Mouse (Mus musculus) left cerebral cortex, adult 9 months (tissue): Measurements from ENCODE around the gene Cmc4.

Experiments used
- DNase-seq, 2 experiments: peaks; one replicate each; pipeline ENCODE4 v3.0.0; 2022; ENCODE audit warnings: low spot score in 2 of 2

Gene Cmc4

GRCm38 (mm10) chrX:75415936-75416785 is at the start of gene Cmc4, which contains the start of the genes Mtcp1 and Brcc3:
TSS of gene Cmc4 (minus strand) at chrX:75416584.
TSS of gene Mtcp1 (minus strand) at chrX:75416588.
TSS of gene Brcc3 (plus strand) at chrX:75416628.
- peak; percentile 70 to 84 for DNase-seq

DNA sequence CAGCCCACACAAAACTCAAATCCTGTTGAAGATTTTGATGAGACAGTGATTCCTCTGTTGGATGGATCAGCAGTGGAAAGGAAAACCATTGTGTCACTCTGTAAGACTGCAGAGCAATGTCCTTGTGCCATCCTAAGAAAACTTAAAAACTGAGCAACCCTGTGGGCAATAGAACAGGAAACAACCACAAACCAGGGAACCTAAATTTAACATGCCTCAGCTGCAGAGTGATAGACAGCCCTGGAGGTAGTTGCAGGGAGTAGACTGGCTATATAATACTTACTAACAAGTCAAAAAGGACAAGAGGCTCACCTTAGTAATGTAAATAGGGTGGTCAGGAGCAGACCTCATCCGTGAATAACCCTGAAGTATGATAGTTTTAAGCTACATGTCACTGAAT is 38.2 kb upstream of the Cmc4 start:
- DNase-seq, result no peak

DNA sequence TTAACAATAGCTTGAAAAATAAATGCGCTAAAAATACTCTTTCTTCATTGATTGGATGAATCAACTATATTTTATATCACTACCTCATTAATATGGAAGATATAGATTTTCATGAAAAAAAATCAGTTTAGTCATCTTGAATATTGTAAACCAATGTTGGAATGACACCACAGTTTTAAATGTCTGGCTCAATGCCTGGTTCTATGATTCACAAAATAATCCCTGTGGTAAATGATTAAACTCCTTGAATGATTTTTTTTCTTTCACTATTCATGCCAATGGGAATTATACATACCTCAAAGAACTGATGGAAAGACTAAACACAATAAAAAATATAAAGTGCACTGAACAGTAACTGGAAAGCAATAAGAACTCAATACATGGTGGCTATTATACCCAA is 6.7 kb downstream of the Cmc4 start:
- no peak for DNase-seq

GRCm38 (mm10) chrX:75403350-75403749 is 13.0 kb downstream of the Cmc4 start:
- no peak for DNase-seq

- DNase-seq, result no peak
Measured at GRCm38 (mm10) chrX:75402668-75403067, 13.7 kb downstream of the Cmc4 start.

DNA sequence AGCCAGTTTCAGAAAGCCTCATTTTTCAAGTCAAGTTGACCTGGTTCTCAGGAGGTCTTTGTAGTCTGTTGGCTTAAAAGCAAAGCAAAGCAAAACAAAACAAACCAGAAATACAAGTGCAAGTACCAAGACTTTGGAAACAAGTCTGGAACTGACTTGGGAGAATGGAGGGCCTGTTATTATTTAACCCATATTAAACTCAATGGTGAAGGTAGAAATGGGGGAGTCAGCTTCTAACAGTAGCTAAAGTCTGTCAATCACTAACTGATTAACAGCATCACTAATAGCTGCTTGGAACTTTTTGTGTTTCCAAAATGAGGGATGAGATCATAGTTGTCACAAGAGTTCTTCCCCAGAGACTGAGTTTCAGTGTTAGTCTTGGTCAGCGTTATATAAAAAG is 16.9 kb downstream of the Cmc4 start:
- DNase-seq, result no peak

GRCm38 (mm10) chrX:75382195-75382771 is 34.1 kb downstream of the Cmc4 start, which contains the start of the genes Fundc2 and F8:
TSS of gene Fundc2 (plus strand) at chrX:75382399.
TSS of gene F8 (minus strand) at chrX:75382615.
- peak; percentile 16 to 46 for DNase-seq

DNA sequence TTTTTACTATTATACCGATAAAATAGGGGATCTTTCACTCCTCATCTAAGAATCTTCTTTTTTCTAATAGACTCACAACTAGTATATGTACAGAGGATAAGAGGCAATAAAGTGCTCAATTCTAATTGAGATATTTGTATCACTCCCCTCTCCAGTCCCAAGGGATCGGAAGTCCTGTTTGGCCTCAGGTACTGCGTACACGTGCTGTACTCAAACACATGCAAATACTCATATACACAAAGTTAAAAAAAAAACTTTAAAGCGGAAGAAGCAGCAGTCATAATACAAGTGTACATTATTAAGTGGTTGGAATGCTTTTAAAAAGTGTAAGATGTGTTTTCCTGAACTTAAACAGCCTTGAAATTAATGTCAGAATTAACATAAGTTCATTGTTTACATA is 34.7 kb downstream of the Cmc4 start:
- no peak for DNase-seq

GRCm38 (mm10) chrX:75381176-75381575 is 35.2 kb downstream of the Cmc4 start:
- no peak for DNase-seq

- DNase-seq, result no peak
Measured at GRCm38 (mm10) chrX:75376815-75377214, 39.6 kb downstream of the Cmc4 start.

GRCm38 (mm10) chrX:75372666-75373425 is 43.5 kb downstream of the Cmc4 start:
- DNase-seq, result no peak

- DNase-seq, result no peak
Measured at GRCm38 (mm10) chrX:75370197-75370596, 46.2 kb downstream of the Cmc4 start.
